Mouse (Mus musculus) midbrain, embryonic 11.5 days (tissue): ENCODE data around the gene Gm20736. TPM values are rescaled to one million over a fixed set of nuclear protein-coding genes. Genes with fewer than 3 reads are reported as not detected.
"Not testable (repeated sequence)": the region's sequence is repeated elsewhere in the genome, so short reads cannot be mapped to it uniquely, and the experiment has no call there.

Experiments used
- ATAC-seq: fragments of 200-750 bp; cut with Nextera tagmentation; 2 replicates; pipeline ENCODE4 v1.8.0; 2017; ENCODE audit warnings: moderate TSS enrichment, moderate library complexity; ENCODE audit not compliant: low FRiP score
- DNase-seq: peaks from one replicate; pipeline ENCODE4 v3.0.0; 2015; ENCODE audit warnings: low spot score; ENCODE audit errors: missing footprints
- H3K27ac ChIP-seq: fragments of 300-500 bp; sonication (generic); 2 replicates; pipeline ENCODE4 v1.5.1; 2014; ENCODE audit warnings: low read depth, low read length
- H3K27me3 ChIP-seq: fragments of 300-500 bp; sonication (generic); 2 replicates; pipeline ENCODE4 v1.6.1; 2014; ENCODE audit warnings: mild to moderate bottlenecking, low read length, moderate library complexity, mixed read lengths; ENCODE audit not compliant: control insufficient read depth, insufficient read depth
- H3K36me3 ChIP-seq: fragments of 300-500 bp; sonication (generic); 2 replicates; pipeline ENCODE4 v1.6.1; 2014; ENCODE audit warnings: mild to moderate bottlenecking, low read length, moderate library complexity, mixed read lengths; ENCODE audit not compliant: control insufficient read depth, insufficient read depth
- H3K4me1 ChIP-seq: fragments of 300-500 bp; sonication (generic); 2 replicates; pipeline ENCODE4 v1.6.1; 2014; ENCODE audit warnings: low read length; ENCODE audit not compliant: control insufficient read depth, insufficient read depth
- H3K4me2 ChIP-seq: fragments of 300-500 bp; sonication (generic); 2 replicates; pipeline ENCODE4 v1.6.1; 2014; ENCODE audit warnings: mild to moderate bottlenecking, moderate library complexity
- H3K4me3 ChIP-seq: fragments of 300-500 bp; sonication (generic); 2 replicates; pipeline ENCODE4 v1.5.1; 2014; ENCODE audit warnings: low read depth, low read length
- H3K9ac ChIP-seq: fragments of 300-500 bp; sonication (generic); 2 replicates; pipeline ENCODE4 v1.6.1; 2014; ENCODE audit warnings: low read length
- H3K9me3 ChIP-seq: fragments of 300-500 bp; sonication (generic); 2 replicates; pipeline ENCODE4 v1.6.1; 2016; ENCODE audit warnings: low read length; ENCODE audit not compliant: control insufficient read depth
- WGBS: fragments of 180-500 bp; shearing (Covaris S2); extraction: QIAGEN DNeasy Blood & Tissue Kit; methylation state at CpG from one replicate; pipeline ENCODE4 v1.1.7; 2014; 5-methylcytosine and 5-hydroxymethylcytosine counted together
- polyA plus RNA-seq: library from polyadenylated mRNA; unstranded; fragments of >200 nt; fragmentation: Nextera tagmentation; extraction: Ambion mirVana; gene quantifications from 2 replicates; pipeline ENCODE4 v1.2.1, GENCODE M21; 2014

Gene Gm20736
- not detected in 2 replicates for polyA plus RNA-seq

DNA sequence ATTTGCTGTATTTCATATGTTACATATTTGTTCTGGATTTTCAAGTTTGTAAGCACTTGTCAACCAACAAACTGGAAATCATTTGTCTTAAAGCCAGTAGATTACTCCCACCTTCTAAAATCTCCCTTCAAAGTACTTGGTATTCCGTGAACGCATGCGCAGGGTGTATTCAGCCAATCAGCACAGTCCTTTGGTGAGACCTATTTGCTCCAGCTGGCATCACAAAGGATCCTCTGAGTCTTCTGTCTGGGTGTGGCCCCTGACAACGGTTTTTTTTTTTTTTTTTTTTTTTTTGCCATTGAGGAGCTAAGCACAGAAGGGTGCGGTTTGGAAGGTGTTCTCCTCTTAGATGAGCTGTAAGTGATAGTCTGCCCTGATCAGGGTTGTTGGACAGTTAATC lies at the start of gene Gm20736:
Gene Gm20736 (plus strand): TSS at position 301 of the 400 bp plus-strand sequence.
- H3K4me1 ChIP-seq, H3K9ac ChIP-seq, H3K27ac ChIP-seq, H3K27me3 ChIP-seq, H3K4me2 ChIP-seq, DNase-seq, H3K4me3 ChIP-seq, ATAC-seq, H3K36me3 ChIP-seq, H3K9me3 ChIP-seq: not testable (repeated sequence)
- no CpG with 5 or more reads among the region's 5 CpGs for WGBS

Other genes with a start within 250 kb of the Gm20736 start
- not detected in 2 replicates for gene Gm20924, start 170.2 kb upstream of the Gm20736 start, polyA plus RNA-seq